Mouse (Mus musculus): Measurements from ENCODE around the gene Serpina3m.
"Not testable (repeated sequence)": the region's sequence is repeated elsewhere in the genome, so short reads cannot be mapped to it uniquely, and the experiment has no call there.

Serpina3m gene

DNA sequence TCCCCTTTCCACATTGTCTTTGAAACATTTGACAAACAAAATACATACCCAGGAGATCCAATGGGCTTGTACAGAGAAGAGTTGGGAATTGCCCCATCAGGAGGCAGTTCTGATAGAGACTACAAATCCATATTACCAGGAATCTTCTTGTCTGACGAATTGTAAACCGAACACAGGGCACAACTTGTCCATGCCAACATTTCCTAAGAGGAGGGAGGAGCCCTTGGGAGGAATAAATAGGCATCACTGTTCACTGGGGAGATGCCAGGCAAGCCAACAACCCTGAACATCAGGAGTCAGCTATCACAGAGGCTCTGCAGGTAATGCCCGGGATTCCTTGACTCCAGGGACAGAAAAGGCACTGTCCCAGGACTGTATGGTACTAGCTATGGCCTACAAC, at the start of gene Serpina3m, which contains the start of gene Serpina3k:
Gene Serpina3m (plus strand): TSS at position 261 of the 400 bp plus-strand sequence.
Gene Serpina3k (plus strand): TSS at position 261 of the 400 bp plus-strand sequence.
- DNase-seq: not testable (repeated sequence)

- DNase-seq: no peak
Observed at GRCm38 (mm10) chr12:104289872-104290271, 48.4 kb upstream of the Serpina3m start.

GRCm38 (mm10) chr12:104293963-104294362, 44.3 kb upstream of the Serpina3m start:
- no peak for DNase-seq

GRCm38 (mm10) chr12:104298049-104298448, 40.2 kb upstream of the Serpina3m start:
- DNase-seq: no peak

DNA sequence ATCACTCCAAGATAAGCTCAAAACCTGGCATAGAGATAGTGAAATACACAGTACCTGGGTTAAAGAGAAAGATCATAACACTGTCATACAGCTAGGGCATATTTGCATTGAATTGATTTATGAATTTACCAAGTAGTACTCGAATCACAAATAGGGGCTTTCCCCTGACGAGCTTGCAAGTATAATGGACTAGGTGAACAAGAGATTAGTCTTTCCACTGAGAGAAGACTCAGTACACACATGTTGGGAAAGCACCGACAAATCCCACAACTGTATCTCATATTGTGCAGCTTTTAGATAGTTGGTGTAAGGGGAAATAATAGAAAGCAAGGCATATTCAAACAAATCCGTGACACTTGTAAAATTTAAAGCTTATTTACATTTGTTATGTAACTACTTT, 32.3 kb upstream of the Serpina3m start:
- DNase-seq: no peak

DNA sequence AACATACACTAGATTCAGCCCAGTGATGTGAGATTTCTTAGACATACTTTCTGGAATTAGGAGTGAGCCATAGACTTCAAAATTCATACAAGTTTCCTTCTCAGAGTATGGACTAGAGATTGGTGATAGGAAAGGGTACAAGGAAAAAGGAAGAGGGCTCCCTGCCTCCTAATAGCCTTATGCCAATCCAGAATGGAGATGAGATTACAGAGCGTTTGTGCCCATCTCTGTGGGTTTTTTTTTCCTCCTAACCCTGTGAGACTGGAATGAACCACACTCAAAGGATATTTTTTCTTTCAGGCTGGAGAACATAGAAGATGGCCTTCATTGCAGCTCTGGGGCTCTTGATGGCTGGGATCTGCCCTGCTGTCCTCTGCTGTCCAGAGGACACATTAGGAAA, 24.0 kb upstream of the Serpina3m start, which contains the start of gene Serpina3j:
Gene Serpina3j (plus strand): TSS at position 301 of the 400 bp plus-strand sequence.
- no peak for DNase-seq

DNA sequence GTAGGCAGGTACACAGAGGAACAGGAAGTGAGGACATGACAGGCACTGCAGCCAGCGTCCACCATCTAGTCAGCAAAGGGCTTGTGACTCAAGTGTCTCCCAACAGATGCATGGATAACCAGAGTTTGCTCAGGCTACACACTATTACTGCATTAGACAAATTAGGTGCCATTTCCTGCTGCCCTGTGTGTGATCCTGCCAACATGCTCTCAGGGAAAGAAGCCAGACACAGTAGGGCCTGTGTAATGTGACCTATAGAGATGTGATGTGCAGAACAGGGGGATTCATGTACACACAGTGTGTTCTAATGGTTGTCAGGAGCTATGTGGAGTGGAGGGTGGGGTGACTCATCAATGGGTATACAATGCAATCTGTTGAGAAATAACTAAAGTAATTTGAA, 15.8 kb upstream of the Serpina3m start:
- DNase-seq: no peak

GRCm38 (mm10) chr12:104331701-104332100, 6.6 kb upstream of the Serpina3m start:
- no peak for DNase-seq

GRCm38 (mm10) chr12:104336873-104337272, 1.4 kb upstream of the Serpina3m start:
- DNase-seq: not testable (repeated sequence)

GRCm38 (mm10) chr12:104338705-104339104, 419 bp downstream of the Serpina3m start:
- no peak for DNase-seq

DNA sequence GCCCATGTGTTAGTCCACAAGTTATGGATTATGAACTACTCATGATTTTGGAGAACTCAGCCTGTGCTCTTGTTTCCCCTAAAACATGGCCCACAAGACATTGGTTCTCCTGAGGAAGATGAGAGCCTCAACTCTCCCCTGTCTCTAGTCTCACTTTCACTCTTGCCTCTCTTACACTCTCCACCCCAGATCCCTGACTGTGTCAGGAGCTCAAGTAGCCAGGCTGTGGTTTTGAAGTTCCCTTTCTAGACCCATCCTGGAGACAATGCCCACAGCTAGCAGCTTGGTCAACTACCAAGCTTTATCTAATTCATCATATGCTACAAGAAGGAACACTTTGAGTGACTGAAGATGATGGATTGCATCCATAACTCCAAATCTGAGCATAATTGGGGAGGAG, 4.2 kb downstream of the Serpina3m start:
- DNase-seq: not testable (repeated sequence)

DNA sequence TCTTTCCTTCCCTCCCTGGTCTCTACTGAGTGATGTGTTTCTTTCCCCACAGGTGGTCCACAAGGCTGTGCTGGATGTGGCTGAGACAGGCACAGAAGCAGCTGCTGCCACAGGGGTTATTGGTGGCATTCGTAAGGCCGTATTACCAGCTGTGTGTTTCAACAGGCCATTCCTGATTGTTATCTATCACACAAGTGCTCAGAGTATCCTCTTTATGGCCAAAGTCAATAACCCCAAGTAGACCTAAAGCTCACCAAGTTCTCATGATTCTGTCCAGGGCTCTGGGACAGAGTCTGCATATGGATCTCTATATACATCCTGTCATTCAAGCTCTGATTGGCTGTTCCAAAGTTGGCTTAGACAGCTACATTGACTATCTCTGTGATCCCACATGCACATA, 6.9 kb downstream of the Serpina3m start:
- no peak for DNase-seq

DNA sequence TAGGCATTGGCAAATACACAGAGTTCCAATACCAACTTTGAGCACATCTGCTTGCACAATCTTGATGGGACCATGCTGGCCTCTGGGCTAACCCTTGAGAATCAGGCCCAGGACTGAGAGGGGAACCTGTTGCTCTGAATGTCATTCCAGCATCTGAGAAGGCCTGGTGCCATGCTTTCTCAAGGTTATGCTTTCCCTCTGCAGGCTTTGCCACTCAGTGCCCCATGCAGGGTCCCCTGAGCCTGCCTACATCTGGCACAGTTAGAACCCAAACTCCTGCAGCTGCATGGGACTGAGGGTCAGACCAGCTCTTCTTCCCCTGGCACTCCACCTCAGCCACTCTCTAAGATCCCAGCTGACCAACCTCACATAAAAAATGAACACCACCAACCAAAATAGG, 7.4 kb downstream of the Serpina3m start:
- DNase-seq: no peak

- DNase-seq: no peak
Observed at GRCm38 (mm10) chr12:104347091-104347490, 8.8 kb downstream of the Serpina3m start.

DNA sequence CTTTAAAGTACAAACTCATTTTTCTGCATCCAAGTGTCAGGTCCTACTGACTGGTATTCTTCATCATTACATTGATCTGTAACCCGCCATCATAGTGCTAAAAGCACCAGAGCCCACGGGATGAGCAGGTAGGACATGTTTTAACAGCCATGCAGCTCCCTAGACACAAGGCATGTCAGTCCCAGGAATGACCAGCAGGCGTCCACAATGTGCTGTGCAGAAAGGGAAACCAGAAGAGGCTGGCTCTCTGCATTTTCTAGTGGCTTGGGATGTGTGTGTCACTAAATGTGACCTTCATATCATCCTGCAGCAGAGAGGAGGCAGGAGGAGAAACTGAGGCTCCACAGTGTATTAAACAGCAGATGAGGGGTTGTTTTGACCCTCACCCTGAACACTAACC, 13.5 kb downstream of the Serpina3m start:
- DNase-seq: peak; percentile 29

- DNase-seq: no peak
Observed at GRCm38 (mm10) chr12:104356006-104356405, 17.7 kb downstream of the Serpina3m start.

GRCm38 (mm10) chr12:104369986-104370385, 31.7 kb downstream of the Serpina3m start:
- no peak for DNase-seq

GRCm38 (mm10) chr12:104377179-104377578, 38.9 kb downstream of the Serpina3m start:
- not testable (repeated sequence) for DNase-seq

- not testable (repeated sequence) for DNase-seq
Observed at GRCm38 (mm10) chr12:104378351-104378750, 40.1 kb downstream of the Serpina3m start.

DNA sequence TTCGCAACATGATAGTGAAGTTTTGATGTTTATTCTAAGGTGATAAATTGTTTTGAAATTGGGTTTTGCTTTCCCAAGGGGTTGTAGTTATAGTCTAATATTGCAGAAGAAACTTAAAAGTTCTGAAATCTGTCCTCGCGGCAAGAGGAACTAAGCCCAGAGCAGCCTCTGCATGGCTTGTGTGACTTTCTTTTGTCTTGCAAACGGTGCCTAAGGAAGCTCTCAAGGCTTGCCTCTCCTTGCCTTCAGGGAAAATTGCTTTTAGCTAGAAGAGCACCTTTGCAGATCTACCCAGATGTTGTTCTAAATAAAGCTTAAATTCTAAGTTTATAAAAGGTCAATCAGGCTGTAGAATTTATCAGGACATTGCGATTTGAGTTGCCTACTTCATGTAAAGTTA, 40.5 kb downstream of the Serpina3m start:
- DNase-seq: not testable (repeated sequence)

DNA sequence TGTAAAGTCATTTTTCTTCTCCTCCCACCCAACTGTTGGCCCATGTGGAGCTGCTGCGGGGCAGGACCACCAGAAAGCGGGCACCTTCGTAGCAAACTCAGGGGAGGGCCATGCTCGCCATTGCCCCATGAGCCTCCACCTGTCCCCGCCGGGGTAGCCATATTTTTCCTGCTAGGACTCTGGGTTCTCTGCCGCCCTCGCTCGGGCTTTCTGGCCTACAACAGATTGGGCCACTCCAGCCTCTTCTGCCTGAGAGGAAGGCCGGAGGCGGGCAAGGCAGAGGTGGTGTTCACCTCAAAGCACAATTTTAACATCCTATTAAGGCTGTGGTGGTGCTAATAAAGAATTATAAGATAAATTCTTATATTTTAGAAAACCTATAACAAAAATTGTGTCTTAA, 41.6 kb downstream of the Serpina3m start:
- DNase-seq: no peak

GRCm38 (mm10) chr12:104381071-104381604, 42.9 kb downstream of the Serpina3m start:
- DNase-seq: not testable (repeated sequence)

DNA sequence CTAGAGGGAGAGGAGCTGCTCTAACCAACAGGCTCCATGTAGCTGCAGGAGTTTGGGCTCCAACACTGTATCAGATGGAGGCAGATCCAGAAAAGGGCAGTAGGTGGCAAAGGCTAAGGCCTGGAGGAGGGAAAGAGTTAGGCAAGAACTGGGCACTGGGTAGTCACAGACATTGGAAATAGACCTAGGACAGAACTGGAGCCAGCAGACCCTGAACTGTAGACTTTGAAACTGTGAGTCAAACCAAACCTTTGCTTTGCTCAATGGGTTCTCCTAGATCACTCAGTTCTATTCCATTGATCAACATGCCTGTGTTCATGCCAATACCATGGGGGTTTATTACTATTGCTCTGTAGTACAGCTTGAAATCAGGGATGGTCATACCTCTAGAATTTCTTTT, 47.7 kb downstream of the Serpina3m start:
- DNase-seq: not testable (repeated sequence)

GRCm38 (mm10) chr12:104386878-104387277, 48.6 kb downstream of the Serpina3m start:
- DNase-seq: not testable (repeated sequence)

DNA sequence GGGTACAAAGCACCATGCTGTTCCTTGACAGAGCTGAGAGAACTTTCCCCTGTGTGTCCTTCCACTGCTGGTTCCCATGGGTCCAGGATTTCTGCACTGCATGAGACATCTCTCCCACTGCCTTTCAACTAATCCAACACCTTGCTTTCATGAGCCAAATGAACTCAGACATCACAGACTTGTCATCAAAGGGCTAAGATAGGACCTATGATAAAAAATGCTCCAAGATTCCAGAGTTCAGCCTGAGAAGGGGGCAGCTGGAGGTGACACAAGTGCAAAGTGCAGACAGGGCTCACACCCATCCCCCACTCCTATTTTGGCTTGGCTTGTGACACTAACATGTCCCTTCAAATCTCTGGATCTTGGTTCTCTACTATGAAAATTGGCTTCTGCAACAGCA, 50.2 kb downstream of the Serpina3m start:
- DNase-seq: no peak
